Mouse (Mus musculus) erythroblast, embryonic 14.5 days (primary cell): Measurements from ENCODE around the gene Rin3. TPM values are rescaled to one million over a fixed set of nuclear protein-coding genes. Genes with fewer than 3 reads are reported as not detected.

ENCODE experiments used
- H3K27me3 ChIP-seq: 2 replicates; pipeline ENCODE4 v1.6.1; 2012; ENCODE audit warnings: inconsistent platforms; ENCODE audit not compliant: control insufficient read depth
- H3K36me3 ChIP-seq: 2 replicates; pipeline ENCODE4 v1.6.1; 2012; ENCODE audit warnings: mild to moderate bottlenecking, inconsistent platforms; ENCODE audit not compliant: control insufficient read depth
- H3K4me1 ChIP-seq: 2 replicates; pipeline ENCODE4 v1.6.1; 2012; ENCODE audit warnings: inconsistent platforms; ENCODE audit not compliant: control insufficient read depth
- H3K4me3 ChIP-seq: replicated peaks from 2 replicates; pipeline ENCODE3; 2012; ENCODE audit warnings: moderate library complexity, mild to moderate bottlenecking, inconsistent platforms
- H3K9me3 ChIP-seq: 2 replicates; pipeline ENCODE4 v1.6.1; 2012; ENCODE audit warnings: low read length, inconsistent platforms, mixed read lengths; ENCODE audit not compliant: control insufficient read depth
- GATA1 ChIP-seq: IDR thresholded peaks from 2 replicates; pipeline ENCODE4 v1.6.1; 2012; ENCODE audit warnings: low read length, inconsistent platforms, mixed read lengths
- TAL1 ChIP-seq: IDR thresholded peaks from 3 replicates; pipeline ENCODE4 v1.6.1; 2012; ENCODE audit warnings: low read length, inconsistent platforms, mixed read lengths
- polyA plus RNA-seq: library from polyadenylated mRNA; stranded (reverse); fragments of >175 nt; gene quantifications from 2 replicates; pipeline ENCODE4 v1.2.3, GENCODE M21; 2012

The Rin3 gene
- polyA plus RNA-seq, 1 experiment: 0.44 TPM

DNA sequence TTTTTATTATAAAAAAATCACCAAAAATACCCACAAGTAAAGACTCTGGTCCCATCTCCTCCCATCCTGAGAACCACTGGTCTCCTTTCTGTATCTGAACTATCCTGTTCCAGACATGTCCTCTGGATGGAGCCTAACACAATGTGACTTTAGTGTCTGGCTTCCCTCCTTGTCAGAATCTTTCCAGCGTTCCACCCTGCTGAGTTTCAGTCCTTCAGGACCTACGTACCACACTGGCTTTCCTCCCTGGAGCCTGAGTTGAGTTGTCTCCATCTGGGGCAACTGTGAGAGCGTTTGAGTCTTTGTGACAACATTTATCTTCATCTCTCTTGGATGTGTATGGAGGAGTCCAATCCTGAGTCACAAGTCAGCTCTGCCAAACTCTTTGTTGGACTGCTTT, 30.9 kb upstream of the Rin3 start:
- Histone ChIP-seq H3K4me1 (no peaks in the 10 kb centered on the region), H3K4me3 (no peak overlapping the region)

DNA sequence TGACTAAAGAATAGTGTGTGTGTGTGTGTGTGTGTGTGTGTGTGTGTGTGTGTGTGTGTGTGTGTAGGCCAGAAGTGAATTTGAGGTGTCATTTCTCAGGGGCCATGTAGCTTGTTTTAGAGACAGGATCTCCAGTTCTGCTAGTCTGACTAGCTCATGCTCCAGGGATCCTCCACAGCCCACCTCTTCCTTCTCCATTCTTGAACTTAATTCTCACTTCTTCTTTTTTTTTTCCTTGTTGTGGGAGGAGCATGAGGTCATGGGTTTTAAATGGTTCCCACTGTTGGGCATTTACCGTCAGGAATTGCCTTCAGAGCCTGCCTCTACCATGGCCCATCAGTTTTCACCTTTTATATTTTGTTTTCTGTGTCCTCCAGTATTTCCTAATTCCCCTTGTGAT, 30.3 kb upstream of the Rin3 start:
- H3K4me3 ChIP-seq: no peak overlapping the region
- no peak for TF ChIP-seq TAL1
- no peak for TF ChIP-seq GATA1
- no peaks in the 10 kb centered on the region for H3K4me1 ChIP-seq
- no peaks in the 10 kb centered on the region for H3K27me3 ChIP-seq
- H3K36me3 ChIP-seq: no peaks in the 10 kb centered on the region
- no peaks in the 10 kb centered on the region for H3K9me3 ChIP-seq

More for the DNA sequence above, 30.9 kb upstream of the Rin3 start:
- Histone ChIP-seq H3K36me3 (no peaks in the 10 kb centered on the region), H3K9me3 (no peaks in the 10 kb centered on the region), H3K27me3 (no peaks in the 10 kb centered on the region)
- no peak for TF ChIP-seq TAL1
- TF ChIP-seq GATA1: no peak

DNA sequence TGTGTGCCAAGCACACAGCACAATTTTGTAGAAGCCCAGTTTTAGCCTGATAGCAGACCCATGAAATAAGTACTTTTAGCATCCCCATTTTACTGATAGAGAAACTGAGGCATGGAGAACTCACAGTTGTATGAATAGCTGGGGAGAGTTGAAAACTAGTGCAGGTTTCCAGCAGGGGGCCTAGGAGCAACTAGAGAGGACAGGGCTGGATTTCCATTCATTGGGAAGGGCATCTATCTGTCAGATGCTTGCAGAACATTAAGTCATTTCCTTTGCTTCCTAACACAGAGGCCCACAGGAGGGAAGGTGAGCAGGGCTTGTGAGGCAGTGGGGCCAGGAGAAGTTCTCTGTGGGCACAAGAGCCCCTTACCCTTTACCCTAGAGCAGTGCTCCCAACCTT, 27.8 kb upstream of the Rin3 start:
- no peak for TF ChIP-seq GATA1
- no peak for TF ChIP-seq TAL1
- no peaks in the 10 kb centered on the region for H3K27me3 ChIP-seq
- H3K9me3 ChIP-seq: no peaks in the 10 kb centered on the region
- no peaks in the 10 kb centered on the region for H3K4me1 ChIP-seq
- no peak overlapping the region for H3K4me3 ChIP-seq
- no peaks in the 10 kb centered on the region for H3K36me3 ChIP-seq

DNA sequence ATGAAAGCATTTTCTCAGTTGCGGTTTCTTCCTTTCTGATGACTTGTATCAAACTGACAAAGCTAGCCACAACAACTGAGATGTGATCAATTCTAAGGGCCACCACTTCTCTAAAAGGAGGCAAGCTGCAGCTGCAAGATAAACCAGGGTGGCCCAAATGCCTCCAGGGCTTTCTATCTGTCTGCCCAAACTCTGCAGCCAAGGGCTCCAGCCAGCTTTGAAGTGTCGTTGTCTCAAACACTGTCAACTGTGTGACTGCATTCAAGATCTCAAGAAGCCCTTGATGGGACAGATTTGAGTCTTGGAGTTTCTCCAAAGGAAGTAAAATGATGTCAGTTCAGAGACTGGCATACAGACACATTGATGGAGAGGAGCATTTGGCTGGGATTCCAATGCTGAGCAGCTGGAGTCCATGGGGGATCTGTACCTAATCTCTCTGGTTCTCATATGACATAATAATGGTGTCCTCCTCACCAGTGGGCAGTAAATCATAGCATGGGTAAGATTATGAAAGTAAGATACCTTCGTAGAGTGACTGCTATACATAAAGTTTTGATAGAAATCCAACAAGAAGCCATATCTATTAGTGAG, 24.2 kb upstream of the Rin3 start:
- H3K36me3 ChIP-seq: no peaks in the 10 kb centered on the region
- no peaks in the 10 kb centered on the region for H3K9me3 ChIP-seq
- no peaks in the 10 kb centered on the region; the same call in 1 of the 2 replicates for H3K4me1 ChIP-seq
- no peak overlapping the region for H3K4me3 ChIP-seq
- no peaks in the 10 kb centered on the region for H3K27me3 ChIP-seq
- TF ChIP-seq GATA1: no peak
- TF ChIP-seq TAL1: no peak

DNA sequence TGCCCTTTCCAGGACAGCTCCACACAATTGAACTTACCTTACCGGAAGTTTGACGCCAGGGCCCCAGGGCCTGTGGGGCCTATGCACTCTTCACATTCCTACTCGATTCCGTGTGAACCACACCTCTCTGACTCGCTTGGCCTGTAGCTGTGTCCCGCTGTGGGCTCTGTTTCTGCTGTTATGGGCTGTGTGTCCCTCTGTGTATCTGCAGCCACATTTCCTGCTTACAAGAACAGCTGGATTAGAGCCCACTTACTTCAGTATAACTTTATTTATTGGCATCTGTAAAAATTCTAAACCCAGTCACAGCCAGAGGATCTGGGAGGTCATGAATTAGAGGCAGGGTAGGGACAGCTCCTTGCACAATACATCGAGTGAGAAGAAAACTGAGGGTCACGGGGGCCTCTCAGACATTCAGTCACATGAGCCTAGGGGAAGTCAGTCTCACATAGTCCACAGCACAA, 20.9 kb upstream of the Rin3 start:
- H3K36me3 ChIP-seq: no peaks in the 10 kb centered on the region
- no peaks in the 10 kb centered on the region; the same call in 1 of the 2 replicates for H3K4me1 ChIP-seq
- H3K4me3 ChIP-seq: no peak overlapping the region
- no peaks in the 10 kb centered on the region for H3K9me3 ChIP-seq
- H3K27me3 ChIP-seq: no peaks in the 10 kb centered on the region
- TF ChIP-seq TAL1 (no peak), GATA1 (no peak)

DNA sequence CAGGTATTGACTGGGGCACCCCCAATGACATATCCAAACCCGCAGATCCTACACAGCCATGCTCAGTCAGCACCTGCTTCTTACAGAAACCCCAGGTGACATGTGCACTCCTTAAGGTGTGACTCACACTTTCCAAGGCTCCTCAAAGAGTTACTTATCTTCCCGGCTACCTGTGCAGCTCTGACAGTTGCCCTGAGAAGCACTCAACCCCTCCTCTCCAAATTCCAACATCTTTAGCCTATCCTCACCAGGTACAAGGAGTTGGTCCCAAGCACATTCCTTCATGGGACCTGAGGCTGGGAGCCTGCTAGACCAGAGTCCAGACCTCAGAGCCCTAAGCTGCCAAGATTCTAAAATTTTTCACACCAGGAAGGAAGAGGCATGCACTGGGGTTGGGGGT, 20.0 kb upstream of the Rin3 start:
- Histone ChIP-seq H3K27me3 (no peaks in the 10 kb centered on the region), H3K9me3 (no peaks in the 10 kb centered on the region), H3K4me1 (no peaks in the 10 kb centered on the region; the same call in 1 of the 2 replicates), H3K4me3 (no peak overlapping the region), H3K36me3 (no peaks in the 10 kb centered on the region)
- no peak for TF ChIP-seq TAL1
- no peak for TF ChIP-seq GATA1

DNA sequence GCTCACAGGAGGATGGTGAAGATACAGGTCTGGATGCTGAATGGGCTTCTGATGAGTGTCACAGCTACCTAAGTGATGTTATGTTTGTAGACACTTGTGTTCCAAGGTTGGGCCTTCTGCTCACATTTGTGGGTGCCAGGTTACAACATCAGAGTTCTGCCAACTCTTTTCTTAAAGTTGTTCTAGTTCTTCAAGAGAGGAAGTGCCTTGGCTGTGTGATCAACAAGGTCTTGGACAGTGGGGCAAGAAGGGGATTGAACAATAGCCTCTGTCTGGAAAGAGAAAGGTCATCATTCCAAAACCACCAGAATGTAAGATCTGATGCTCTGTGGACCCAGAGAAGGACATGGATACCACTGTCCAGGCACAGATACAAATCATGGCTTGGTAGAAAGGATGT, 19.6 kb upstream of the Rin3 start:
- no peaks in the 10 kb centered on the region for H3K27me3 ChIP-seq
- H3K4me3 ChIP-seq: no peak overlapping the region
- H3K36me3 ChIP-seq: no peaks in the 10 kb centered on the region
- no peaks in the 10 kb centered on the region for H3K9me3 ChIP-seq
- no peaks in the 10 kb centered on the region; the same call in 1 of the 2 replicates for H3K4me1 ChIP-seq
- TF ChIP-seq TAL1 (no peak), GATA1 (no peak)

DNA sequence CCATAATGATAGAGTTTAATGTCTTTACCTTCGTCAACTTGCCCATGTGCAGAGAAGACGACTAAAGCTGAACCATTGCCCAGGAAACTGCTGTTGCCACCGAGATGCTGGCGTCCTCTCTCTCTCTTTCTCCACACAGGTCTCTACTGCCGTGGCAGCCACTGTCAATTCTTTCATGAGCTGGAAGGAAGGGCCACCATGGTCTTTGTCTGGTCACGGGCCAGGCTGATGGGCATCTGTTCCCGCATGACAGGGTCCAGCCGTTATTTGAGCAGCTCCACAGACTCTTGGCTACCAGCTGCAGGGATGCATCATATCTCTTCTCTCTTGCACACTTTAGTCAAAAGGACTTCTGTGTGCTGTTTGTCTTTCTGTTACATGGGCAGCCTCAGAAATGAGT, 16.4 kb upstream of the Rin3 start:
- Histone ChIP-seq H3K4me1 (no peaks in the 10 kb centered on the region; the same call in 1 of the 2 replicates), H3K4me3 (no peak overlapping the region), H3K27me3 (no peaks in the 10 kb centered on the region), H3K36me3 (no peaks in the 10 kb centered on the region), H3K9me3 (no peaks in the 10 kb centered on the region)
- TF ChIP-seq TAL1 (no peak), GATA1 (no peak)

DNA sequence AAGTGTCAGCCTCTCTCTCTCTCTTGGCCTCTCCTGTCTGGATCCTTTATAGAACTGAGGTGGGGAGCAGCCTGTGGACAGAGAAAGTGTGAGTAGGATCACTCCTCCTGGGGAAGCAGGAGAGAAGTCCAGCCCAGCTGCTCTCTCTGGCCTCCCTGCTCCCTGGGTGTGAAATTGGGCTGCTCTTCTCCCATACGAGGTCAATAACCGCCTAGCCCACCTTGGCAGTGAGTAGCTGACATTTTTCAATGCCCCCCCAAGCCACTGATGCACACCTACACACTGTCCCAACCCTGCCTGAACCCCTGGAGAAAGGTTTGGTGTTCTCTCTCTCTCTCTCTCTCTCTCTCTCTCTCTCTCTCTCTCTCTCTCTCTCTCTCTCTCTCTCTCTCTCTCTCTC, 13.7 kb upstream of the Rin3 start:
- no peaks in the 10 kb centered on the region for H3K4me1 ChIP-seq
- TF ChIP-seq GATA1: no peak
- TF ChIP-seq TAL1: no peak
- no peaks in the 10 kb centered on the region for H3K36me3 ChIP-seq
- no peaks in the 10 kb centered on the region for H3K9me3 ChIP-seq
- H3K27me3 ChIP-seq: no peaks in the 10 kb centered on the region
- no peak overlapping the region for H3K4me3 ChIP-seq

DNA sequence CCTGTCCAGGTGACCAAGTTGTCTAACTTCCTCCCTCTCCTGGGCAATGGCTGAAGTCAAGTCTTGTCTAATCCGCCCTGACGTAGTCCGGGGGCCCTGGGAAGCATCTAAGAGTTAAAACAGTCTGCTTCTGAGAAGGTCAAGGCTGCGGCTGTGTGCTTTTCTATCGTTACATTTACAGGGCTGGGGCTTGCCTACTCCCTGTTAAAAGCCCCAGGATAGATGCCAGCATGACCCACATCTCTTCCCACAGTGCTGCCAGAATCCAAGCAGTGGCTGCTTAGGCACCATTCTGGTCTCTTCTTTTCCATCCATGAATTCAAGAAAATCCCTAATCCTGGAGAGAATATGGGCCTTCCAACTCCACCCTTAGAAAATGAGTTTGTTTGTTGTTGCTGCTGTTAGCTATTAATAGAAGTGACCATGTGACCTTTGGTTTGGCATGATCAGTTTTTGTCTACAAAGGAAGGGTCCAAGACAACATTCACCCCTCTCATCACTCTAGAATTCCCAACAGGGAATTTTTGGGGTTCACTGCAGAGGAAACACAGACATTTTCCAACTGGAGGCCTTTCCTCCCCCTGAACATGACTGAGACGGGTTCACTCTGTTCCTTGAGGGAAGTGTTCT, 12.0 kb upstream of the Rin3 start:
- Histone ChIP-seq H3K9me3 (no peaks in the 10 kb centered on the region), H3K4me3 (no peak overlapping the region), H3K4me1 (no peaks in the 10 kb centered on the region), H3K36me3 (no peaks in the 10 kb centered on the region), H3K27me3 (no peaks in the 10 kb centered on the region)
- TF ChIP-seq TAL1 (no peak), GATA1 (no peak)
